Mouse (Mus musculus) forebrain, embryonic 14.5 days (tissue): ENCODE results near the gene Ntf5. TPM values are rescaled to one million over a fixed set of nuclear protein-coding genes. Genes with fewer than 3 reads are reported as not detected.
A peak's percentile ranks its signal among the peaks of the same experiment; 100 is the strongest.

Source experiments
- ATAC-seq: fragments of 200-750 bp; cut with Nextera tagmentation; 2 replicates; pipeline ENCODE4 v1.8.0; 2017; ENCODE audit warnings: mild to moderate bottlenecking, moderate library complexity
- DNase-seq: peaks from one replicate; pipeline ENCODE4 v3.0.0-alpha.2; 2015; ENCODE audit warnings: low spot score
- H3K27ac ChIP-seq: fragments of 300-500 bp; sonication (generic); 2 replicates; pipeline ENCODE4 v1.5.1; 2014; ENCODE audit warnings: low read depth, mild to moderate bottlenecking, control low read depth, low read length, moderate library complexity
- H3K27me3 ChIP-seq: fragments of 300-500 bp; sonication (generic); replicated peaks from 2 replicates; pipeline ENCODE4 v1.6.1; 2014; ENCODE audit warnings: low read length, control low read depth, mixed read lengths; ENCODE audit not compliant: control insufficient read depth, insufficient read depth
- H3K36me3 ChIP-seq: fragments of 300-500 bp; sonication (generic); 2 replicates; pipeline ENCODE4 v1.6.1; 2014; ENCODE audit warnings: low read length, control low read depth; ENCODE audit not compliant: control insufficient read depth, insufficient read depth
- H3K4me1 ChIP-seq: fragments of 300-500 bp; sonication (generic); 2 replicates; pipeline ENCODE4 v1.6.1; 2014; ENCODE audit warnings: antibody characterized with exemption, low read length, control low read depth; ENCODE audit not compliant: control insufficient read depth, insufficient read depth
- H3K4me2 ChIP-seq: fragments of 300-500 bp; sonication (generic); 2 replicates; pipeline ENCODE4 v1.6.1; 2014; ENCODE audit warnings: mild to moderate bottlenecking, control low read depth, low read length
- H3K4me3 ChIP-seq: fragments of 300-500 bp; sonication (generic); 2 replicates; pipeline ENCODE4 v1.5.1; 2014; ENCODE audit warnings: low read depth, low read length, control low read depth
- H3K9ac ChIP-seq: fragments of 300-500 bp; sonication (generic); 2 replicates; pipeline ENCODE4 v1.6.1; 2014; ENCODE audit warnings: mild to moderate bottlenecking, low read length, control low read depth, moderate library complexity
- H3K9me3 ChIP-seq: fragments of 300-500 bp; sonication (generic); replicated peaks from 2 replicates; pipeline ENCODE4 v1.6.1; 2016; ENCODE audit warnings: low read length, control low read depth, mixed read lengths; ENCODE audit not compliant: control insufficient read depth
- WGBS: fragments of 180-500 bp; shearing (Covaris S2); extraction: QIAGEN DNeasy Blood & Tissue Kit; methylation state at CpG from one replicate; pipeline ENCODE4 v1.1.7; 2014; 5-methylcytosine and 5-hydroxymethylcytosine counted together
- polyA plus RNA-seq: library from polyadenylated mRNA; unstranded; fragments of >200 nt; fragmentation: Nextera tagmentation; extraction: Ambion mirVana; gene quantifications from 2 replicates; pipeline ENCODE4 v1.2.1, GENCODE M21; 2014

Gene Ntf5
- polyA plus RNA-seq, 1 experiment from 2014 or later: not detected

- WGBS: 61% methylated on average over 6 of the region's 6 CpGs
- H3K36me3 ChIP-seq: peaks cover 48% of the 10 kb centered on the region
Observed at GRCm38 (mm10) chr7:45420615-45420919, 7.1 kb downstream of the Ntf5 start, which contains the start of gene Lhb. Gene Lhb (plus strand): TSS chr7:45420820.

DNA sequence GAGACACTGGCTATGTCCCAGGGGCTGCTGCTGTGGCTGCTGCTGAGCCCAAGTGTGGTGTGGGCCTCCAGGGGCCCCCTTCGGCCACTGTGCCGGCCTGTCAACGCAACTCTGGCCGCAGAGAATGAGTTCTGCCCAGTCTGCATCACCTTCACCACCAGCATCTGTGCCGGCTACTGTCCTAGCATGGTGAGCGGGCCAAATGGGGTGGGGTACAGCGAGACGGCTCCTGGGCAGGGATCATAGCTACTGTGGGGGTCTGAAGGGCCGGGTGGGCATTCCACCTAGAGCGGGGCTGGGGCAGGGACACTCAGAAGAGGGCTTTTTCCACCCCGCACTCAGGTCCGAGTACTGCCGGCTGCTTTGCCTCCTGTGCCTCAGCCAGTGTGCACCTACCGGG is 7.7 kb downstream of the Ntf5 start:
- H3K4me1 ChIP-seq: no peaks in the 10 kb centered on the region
- no peak overlapping the region for H3K9ac ChIP-seq
- H3K4me2 ChIP-seq: no peak overlapping the region
- ATAC-seq: no peak
- DNase-seq: no peak
- WGBS: 92% methylated on average over 14 of the region's 14 CpGs
- peaks cover 50% of the 10 kb centered on the region for H3K36me3 ChIP-seq
- peaks cover 27% of the 10 kb centered on the region for H3K27me3 ChIP-seq
- H3K4me3 ChIP-seq: no peak overlapping the region
- no peak overlapping the region for H3K27ac ChIP-seq
- no peaks in the 10 kb centered on the region for H3K9me3 ChIP-seq

More at GRCm38 (mm10) chr7:45420615-45420919, 7.1 kb downstream of the Ntf5 start, which contains the start of gene Lhb:
- no peak within 1 kb of the TSS for H3K9ac ChIP-seq
- no peaks in the 10 kb centered on the region for H3K9me3 ChIP-seq
- peaks cover 33% of the 10 kb centered on the region for H3K27me3 ChIP-seq
- no peak within 1 kb of the TSS for H3K4me2 ChIP-seq
- no peaks in the 10 kb centered on the region for H3K4me1 ChIP-seq
- ATAC-seq: no peak
- no peak within 1 kb of the TSS for H3K27ac ChIP-seq
- no peak for DNase-seq
- H3K4me3 ChIP-seq: no peak within 1 kb of the TSS

GRCm38 (mm10) chr7:45426556-45426955 is 13.1 kb downstream of the Ntf5 start:
- Histone ChIP-seq H3K27me3 (no peaks in the 10 kb centered on the region), H3K4me1 (no peaks in the 10 kb centered on the region), H3K27ac (no peak overlapping the region), H3K9me3 (no peaks in the 10 kb centered on the region), H3K9ac (no peak overlapping the region), H3K36me3 (peaks cover 93% of the 10 kb centered on the region), H3K4me2 (no peak overlapping the region), H3K4me3 (no peak overlapping the region)
- WGBS: 88% methylated on average over 8 of the region's 8 CpGs
- ATAC-seq (no peak), DNase-seq (no peak)

GRCm38 (mm10) chr7:45433835-45434202 is 20.3 kb downstream of the Ntf5 start:
- no peaks in the 10 kb centered on the region for H3K9me3 ChIP-seq
- H3K27me3 ChIP-seq: no peaks in the 10 kb centered on the region
- 0% methylated on average over 7 of the region's 7 CpGs for WGBS
- DNase-seq: no peak
- H3K4me3 ChIP-seq: peak overlapping the region; percentile 77
- H3K9ac ChIP-seq: peak overlapping the region; percentile 83
- peaks cover 32% of the 10 kb centered on the region for H3K36me3 ChIP-seq
- peaks cover 18% of the 10 kb centered on the region for H3K4me1 ChIP-seq
- no peak; the same call in 1 of the 2 replicates for ATAC-seq
- peak overlapping the region; percentile 87 for H3K27ac ChIP-seq
- H3K4me2 ChIP-seq: peak overlapping the region; percentile 90

DNA sequence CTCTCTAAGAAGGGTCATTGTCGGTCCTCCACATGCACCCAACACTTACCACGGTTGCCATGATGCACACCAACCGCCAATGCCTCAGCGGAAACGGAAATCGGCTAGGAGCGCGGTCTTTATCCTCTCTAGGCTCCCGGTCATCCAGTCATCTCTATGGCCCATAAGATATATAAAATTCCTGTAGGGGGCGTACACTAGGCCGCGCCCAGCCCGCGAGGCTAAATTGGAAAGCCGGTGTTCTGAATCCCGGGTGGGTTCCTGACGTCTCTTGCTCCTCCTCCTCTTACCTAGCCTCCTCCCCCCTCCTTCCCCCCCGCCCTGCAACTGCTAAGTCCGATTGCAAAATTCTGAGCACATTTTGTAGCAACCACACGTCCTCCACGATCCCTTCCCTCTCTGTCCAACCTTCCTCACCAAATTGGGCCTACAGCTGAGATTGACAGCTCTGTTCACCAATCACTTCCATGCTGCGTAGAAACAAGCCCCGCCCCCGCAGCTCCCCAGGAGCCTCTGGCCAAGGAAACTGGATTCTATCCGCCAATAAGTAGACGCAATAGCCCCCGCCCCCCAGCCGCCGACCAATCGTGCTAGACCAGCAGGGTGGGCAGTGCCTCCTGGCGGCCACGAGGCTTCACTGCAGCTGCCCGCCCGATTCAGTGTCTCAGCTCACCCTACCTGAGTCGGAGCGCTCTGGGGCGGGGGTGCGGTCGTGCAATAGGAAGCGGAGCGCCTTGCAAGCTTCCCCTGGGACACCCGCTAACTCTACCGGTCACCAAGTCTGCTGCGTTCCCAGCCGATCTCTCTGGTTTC is 20.9 kb downstream of the Ntf5 start, which contains the start of gene Gys1:
Gene Gys1 (plus strand): TSS at position 642 of the 813 bp plus-strand sequence.
- peak within 1 kb of the TSS; percentile 87 for H3K27ac ChIP-seq
- H3K9me3 ChIP-seq: no peaks in the 10 kb centered on the region
- peaks cover 28% of the 10 kb centered on the region for H3K36me3 ChIP-seq
- H3K9ac ChIP-seq: peak within 1 kb of the TSS; percentile 83
- WGBS: under 1% methylated on average over 45 of the region's 45 CpGs
- H3K4me1 ChIP-seq: peaks cover 18% of the 10 kb centered on the region
- H3K4me3 ChIP-seq: peak within 1 kb of the TSS; percentile 77
- H3K4me2 ChIP-seq: peak within 1 kb of the TSS; percentile 90
- DNase-seq (peak; percentile 100), ATAC-seq (peak; percentile 98)
- no peaks in the 10 kb centered on the region for H3K27me3 ChIP-seq

- H3K36me3 ChIP-seq: peaks cover 27% of the 10 kb centered on the region
- 4% methylated on average over 16 of the region's 16 CpGs for WGBS
- H3K4me2 ChIP-seq: peak overlapping the region; percentile 63
- ATAC-seq (no peak), DNase-seq (no peak)
- peaks cover 18% of the 10 kb centered on the region for H3K4me1 ChIP-seq
- H3K4me3 ChIP-seq: peak overlapping the region; percentile 77
- H3K9ac ChIP-seq: peak overlapping the region; percentile 71
- H3K27me3 ChIP-seq: no peaks in the 10 kb centered on the region
- H3K9me3 ChIP-seq: no peaks in the 10 kb centered on the region
- H3K27ac ChIP-seq: 0 out of 2 replicates have a peak overlapping the region, but pooled peaks have one; percentile 6
Observed at GRCm38 (mm10) chr7:45435038-45435437, 21.5 kb downstream of the Ntf5 start.

DNA sequence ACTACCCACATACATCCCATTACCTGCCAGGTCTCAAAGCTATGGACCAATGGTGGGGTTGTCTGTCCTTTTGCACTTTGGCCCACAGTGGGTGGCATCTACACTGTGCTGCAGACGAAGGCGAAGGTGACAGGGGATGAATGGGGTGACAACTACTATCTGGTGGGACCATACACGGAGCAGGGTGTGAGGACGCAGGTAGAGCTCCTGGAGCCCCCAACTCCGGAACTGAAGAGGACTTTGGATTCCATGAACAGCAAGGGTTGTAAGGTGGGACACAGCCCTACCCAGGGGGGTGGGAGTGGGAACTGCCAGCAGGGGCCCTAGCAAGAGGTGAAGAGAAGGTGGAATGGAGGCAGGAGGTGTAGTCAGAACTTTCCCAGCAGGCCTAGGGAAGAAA is 22.9 kb downstream of the Ntf5 start:
- Histone ChIP-seq H3K4me2 (no peak overlapping the region), H3K36me3 (peaks cover 21% of the 10 kb centered on the region), H3K27me3 (no peaks in the 10 kb centered on the region), H3K4me1 (peaks cover 18% of the 10 kb centered on the region), H3K4me3 (no peak overlapping the region), H3K9ac (no peak overlapping the region), H3K9me3 (no peaks in the 10 kb centered on the region), H3K27ac (no peak overlapping the region)
- no peak for DNase-seq
- ATAC-seq: no peak
- 94% methylated on average over 5 of the region's 5 CpGs for WGBS

DNA sequence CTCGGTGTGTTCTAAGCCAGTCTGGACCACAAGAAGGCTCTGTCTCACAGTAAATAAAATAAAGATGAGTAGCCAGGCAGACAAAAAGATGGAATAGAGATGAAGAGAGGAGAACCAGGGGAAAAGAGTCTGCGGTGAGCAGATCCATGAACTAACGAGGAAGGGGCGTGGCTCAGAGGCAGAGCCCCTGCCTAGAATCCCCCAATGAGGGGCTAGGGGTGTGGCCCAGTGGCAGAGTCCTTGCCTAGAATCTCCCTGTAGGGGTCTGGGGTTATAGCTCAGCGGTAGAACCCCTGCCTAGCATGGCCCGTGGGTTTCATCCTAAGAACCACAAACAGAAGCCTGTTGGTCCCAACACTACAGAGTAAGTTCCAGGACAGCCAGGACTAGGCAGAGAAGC is 23.6 kb downstream of the Ntf5 start:
- ATAC-seq: no peak
- H3K27ac ChIP-seq: no peak overlapping the region
- DNase-seq: no peak
- no peaks in the 10 kb centered on the region for H3K9me3 ChIP-seq
- H3K4me1 ChIP-seq: peaks cover 18% of the 10 kb centered on the region
- H3K4me3 ChIP-seq: no peak overlapping the region
- no peak overlapping the region for H3K9ac ChIP-seq
- 21% methylated on average over 6 of the region's 6 CpGs for WGBS
- H3K27me3 ChIP-seq: no peaks in the 10 kb centered on the region
- peaks cover 18% of the 10 kb centered on the region for H3K36me3 ChIP-seq
- H3K4me2 ChIP-seq: no peak overlapping the region
